Mouse (Mus musculus) layer of hippocampus, adult 11-12 months (tissue): ENCODE measurements around the gene Serpinb9.
"Not testable (repeated sequence)": the region's sequence is repeated elsewhere in the genome, so short reads cannot be mapped to it uniquely, and the experiment has no call there.

Source experiments
- DNase-seq: peaks from one replicate; pipeline ENCODE4 v3.0.0; 2022; ENCODE audit warnings: low spot score

The Serpinb9 gene

DNA sequence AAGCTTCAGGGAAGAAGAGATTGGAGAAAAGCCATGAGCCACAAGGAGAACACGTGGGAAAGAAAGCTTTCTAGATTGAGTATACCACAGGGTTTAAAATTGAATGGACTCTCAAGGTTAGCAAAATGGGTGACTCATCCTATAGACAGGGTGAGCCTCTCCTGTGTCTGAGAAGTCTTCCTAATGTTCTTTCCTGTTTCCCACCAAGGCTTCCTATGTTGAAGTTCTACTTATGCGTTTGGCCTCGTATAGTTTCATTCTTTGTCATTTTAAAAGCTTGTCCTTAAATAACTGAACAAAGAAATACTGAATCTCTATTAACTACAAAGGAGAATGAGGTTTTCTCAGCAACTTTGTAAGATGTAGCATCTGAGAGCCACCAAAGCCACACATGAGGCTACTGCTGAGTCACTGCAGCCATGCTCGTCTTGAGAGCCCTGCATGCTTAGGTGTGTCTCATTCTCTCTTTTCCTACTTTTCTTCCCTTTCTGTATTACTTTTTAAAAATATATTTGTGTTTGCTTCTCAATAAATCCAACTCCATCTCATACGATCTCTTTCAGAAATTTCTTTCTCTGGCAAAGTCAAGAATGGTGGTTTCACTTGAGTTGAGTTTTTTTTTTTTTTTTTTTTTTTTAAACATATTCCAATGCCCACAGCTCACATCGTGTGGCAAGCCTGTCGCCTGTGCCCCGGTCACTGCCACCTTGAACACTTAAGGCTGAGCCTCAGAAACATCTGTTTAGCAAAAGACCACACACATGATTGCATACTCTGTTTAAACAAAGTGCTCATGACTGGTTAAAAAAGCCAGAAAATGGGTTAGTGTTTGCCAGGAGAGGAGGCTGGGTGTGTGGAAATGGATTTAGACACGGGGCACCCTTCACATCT, 718 bp downstream of the Serpinb9 start:
- no peak for DNase-seq

DNA sequence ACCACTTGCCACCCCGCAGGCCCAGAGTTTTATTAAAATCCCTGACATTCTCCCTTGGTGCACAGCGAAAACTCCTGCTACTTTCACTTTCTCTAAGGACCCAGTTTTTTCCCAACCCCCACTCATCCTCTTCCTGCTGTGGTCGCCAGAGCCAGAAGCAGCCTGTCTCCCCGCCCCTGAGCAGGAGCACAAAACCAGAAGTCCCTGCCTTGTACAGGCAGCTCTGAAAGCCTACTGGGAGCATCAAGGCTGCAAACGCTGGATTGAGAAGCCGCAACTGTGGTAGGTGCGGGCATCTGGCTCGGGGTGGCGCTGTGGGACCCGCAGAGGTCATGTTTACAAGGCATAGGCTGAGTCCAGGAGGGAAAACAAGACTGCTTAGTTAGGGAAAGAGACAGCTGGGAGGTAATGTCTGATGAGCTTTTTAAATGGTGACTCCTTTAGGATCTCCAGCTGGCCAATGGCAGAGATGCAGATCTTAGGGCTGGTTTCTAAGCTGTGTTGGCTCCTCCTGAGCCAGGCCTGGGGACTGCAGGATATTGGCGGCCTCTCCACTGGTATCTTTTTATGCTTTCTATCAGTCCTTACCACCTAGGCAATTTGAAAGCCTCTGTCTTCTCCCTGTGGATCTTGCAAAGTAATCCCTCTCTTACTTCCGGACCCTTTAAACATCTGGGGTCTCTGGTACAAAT, 1.5 kb downstream of the Serpinb9 start:
- peak; percentile 85 for DNase-seq

DNA sequence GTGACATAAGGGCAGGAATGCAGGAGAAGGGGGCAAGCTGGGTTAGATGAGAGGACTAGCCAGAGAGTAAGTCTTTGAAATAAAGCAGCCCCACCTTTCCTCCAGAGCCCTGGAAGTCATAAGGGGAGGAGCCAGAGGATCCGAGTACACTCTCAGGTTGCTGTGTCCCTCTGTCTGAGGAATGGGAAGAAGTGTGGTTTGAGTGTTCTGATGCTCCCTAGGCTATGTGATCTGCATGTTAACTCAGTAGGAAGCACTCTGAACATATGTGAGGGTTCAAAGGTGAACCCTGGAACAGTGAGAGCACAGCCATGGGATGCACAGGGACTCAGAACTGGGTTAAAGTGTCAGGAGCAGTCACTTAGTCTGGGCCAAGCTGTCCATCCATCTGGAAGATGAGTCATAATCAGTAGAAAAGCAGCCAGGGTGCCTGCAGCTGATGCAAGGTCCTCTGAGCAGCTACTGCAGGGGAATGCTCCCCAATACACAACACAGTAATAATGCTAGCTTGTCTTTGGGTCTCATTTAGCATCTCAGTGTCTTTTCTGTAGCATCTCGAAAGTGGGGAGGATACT, 2.5 kb downstream of the Serpinb9 start:
- no peak for DNase-seq

DNA sequence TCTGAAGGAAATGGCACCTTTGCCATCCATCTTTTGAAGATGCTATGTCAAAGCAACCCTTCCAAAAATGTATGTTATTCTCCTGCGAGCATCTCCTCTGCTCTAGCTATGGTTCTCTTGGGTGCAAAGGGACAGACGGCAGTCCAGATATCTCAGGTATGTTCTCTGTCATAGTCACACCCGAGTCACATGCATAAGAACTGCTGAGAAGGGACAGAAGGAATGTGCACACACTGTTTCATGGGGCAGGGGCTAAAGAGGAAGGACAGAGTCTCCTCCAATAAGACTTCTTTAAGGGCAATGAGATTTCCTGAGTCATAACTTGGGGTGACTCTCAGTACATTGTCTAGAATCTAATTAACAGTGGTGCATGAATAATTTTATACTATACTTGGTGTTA, 3.5 kb downstream of the Serpinb9 start:
- no peak for DNase-seq

DNA sequence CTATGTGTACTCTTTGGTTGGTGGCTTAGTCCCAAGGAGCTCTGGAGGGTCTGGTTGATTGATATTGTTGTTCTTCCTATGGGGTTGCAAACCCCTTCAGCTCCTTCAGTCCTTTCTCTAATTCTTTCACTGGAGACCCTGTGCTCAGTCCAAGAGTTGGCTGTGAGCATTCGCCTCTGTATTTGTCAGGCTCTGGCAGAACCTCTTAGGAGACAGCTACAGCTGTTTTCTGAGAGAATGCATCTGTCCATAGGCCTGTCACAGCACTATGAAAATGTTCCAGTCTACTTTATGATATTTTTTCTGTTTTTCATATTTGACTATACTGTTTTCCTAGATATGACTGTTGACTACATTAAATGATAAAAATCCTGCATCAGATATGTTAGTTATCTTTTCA, 9.3 kb downstream of the Serpinb9 start:
- no peak for DNase-seq

DNA sequence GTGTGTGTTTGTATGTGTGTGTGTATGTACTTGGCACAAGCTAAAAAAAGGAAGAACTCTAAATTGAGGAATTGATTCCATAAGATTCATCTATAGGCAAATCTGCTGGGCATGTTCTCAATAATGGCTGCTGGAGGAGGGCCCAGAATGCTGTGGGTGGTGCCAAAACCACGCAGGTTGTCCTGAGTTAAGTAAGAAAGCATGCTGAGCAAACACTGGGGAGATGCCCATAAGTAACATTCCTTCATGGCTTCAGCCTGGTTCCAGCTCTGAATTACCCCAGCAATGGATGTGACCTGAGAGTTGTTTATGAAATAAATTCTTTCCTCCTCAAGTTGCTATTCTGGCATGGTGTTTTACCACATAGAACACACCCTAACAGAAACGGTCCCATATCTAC, 10.2 kb downstream of the Serpinb9 start:
- no peak for DNase-seq

DNA sequence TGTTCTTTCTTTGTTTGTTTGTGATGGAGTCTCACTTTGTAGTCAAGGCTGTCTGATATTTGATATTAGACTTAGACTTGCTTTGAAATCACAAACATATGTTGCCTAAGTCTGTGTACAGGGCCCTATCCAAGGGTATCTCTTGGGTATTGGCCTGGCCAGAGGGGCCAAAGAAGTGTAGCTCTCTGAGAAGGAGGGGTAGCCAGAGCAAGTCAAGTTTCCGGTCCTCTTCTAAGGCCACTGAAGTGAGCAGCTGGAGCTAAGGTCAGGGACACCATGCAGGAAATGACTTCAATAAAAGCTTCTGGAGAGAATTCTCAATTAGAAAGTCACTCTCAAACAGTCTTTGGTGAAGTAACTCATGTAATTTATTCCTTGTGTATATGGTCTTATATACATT, 19.3 kb downstream of the Serpinb9 start:
- no peak for DNase-seq

DNA sequence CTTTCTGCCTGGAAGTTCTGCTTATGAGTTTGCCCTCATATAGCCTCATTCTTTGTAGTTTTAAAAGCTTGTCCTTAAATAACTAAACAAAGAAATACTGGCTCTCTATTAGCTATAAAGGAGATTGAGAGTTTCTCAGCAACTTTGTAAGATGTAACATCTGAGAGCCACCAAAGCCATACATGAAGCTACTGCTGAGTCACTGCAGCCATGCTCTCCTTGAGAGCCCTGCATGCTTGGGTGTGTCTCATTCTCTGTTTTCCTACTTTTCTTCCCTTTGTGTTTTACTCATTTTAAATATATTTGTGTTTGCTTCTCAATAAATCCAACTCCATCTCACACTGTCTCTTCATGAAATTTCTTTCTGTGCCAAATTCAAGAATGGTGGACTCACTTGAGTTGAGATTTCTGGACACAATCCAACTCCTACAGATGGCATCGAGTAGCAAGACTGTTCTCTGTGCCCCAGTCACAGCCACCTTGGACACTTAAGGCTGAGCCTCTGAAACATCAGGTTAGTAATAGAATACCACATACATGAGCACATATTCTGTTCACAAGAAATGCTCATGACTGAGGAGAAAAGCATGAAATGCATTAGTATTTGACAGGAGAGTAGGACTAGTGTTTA, 23.5 kb downstream of the Serpinb9 start:
- DNase-seq: no peak

DNA sequence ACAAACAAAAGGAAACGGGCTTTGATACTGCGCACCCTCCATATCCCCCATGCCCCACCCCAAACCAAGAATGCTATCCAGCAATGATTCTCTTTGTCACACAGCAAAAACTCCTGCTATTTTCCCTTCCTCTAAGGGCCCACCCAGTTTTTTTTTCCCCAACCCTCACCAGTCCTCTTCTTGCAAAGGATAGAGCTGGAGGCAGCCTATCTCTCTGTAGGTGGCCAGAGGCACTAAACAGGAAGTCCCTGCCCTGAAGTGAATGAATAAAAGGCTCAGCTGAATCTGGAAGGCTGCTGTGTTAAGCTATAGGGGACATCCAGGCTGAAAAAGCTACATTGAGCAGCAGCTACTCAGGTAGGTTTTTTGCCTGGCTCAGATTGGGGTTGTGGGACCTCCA, 24.2 kb downstream of the Serpinb9 start, which contains the start of gene Serpinb9b:
Serpinb9b (plus strand) TSS at position 173 of the 400 bp plus-strand sequence.
- DNase-seq: no peak

DNA sequence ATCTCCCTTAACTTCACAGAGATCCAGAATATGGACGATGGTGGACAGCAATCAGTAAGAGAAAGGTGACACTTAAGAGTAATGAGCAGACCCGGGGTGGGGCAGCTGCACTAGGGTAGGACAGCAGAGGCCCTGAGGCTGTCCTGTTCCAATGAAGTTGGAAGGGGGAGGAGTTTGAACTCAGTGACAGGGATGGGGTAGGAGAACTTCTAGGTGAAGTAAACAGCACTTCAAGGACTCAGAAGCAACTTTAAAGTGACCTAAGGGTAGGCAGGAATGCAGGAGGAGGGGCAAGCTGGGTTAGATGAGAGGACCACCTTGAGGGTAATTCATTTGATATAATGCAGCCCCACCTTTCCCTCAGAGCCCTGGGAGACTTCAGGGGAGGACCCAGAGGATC, 25.1 kb downstream of the Serpinb9 start:
- no peak for DNase-seq

DNA sequence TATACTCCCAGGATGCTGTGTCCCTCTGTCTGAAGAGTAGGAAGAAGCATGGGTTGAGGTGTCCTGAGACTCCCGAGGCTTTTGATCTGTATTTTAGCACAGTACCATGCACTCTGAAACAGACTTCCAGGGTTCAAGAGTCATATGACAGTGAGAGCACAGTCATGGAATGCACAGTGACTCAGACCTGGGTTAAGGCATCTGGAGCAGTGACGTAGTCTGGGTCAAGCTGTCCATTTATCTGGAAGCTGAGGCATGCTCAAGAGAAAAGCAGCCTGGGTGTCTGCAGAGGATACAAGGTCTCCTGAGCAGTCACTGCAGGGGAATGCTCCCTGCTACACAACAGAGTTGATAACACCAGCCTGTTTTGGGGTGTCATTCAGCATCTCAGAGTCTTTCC, 25.5 kb downstream of the Serpinb9 start:
- no peak for DNase-seq

DNA sequence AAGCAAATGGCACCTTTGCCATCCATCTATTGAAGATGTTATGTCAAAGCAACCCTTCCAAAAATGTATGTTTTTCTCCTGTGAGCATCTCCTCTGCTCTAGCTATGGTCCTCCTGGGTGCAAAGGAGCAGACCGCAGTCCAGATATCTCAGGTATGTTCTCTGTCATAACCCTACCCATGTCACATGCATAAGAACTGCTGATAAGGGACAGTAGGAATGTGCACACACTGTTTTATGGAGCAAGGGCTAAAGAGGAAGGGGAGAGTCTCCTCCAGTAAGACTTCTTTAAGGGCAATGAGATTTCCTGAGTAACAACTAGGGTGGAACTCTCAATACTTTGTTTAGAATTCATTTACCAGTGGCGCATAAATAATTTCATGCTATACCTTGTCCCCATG, 26.4 kb downstream of the Serpinb9 start:
- DNase-seq: not testable (repeated sequence)

DNA sequence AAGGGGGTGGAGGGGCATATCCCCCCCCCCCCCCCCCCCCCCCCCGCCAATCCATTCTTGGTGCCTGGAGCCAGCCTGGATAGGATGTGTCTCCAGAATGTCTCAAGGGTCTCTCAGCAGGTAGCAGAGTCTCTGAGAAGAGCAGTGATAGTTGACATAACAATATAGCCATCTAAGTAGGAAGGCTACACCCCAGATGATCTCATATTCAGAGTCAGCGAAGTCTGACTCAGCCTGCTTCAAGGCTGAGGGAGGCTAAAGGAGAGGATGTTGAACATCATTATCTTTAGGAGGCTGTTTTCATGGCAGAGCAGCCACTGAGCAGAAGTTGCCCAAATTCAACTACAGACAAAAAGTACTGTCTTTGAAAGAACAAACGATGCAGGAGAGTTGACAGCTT, 27.2 kb downstream of the Serpinb9 start:
- DNase-seq: no peak

DNA sequence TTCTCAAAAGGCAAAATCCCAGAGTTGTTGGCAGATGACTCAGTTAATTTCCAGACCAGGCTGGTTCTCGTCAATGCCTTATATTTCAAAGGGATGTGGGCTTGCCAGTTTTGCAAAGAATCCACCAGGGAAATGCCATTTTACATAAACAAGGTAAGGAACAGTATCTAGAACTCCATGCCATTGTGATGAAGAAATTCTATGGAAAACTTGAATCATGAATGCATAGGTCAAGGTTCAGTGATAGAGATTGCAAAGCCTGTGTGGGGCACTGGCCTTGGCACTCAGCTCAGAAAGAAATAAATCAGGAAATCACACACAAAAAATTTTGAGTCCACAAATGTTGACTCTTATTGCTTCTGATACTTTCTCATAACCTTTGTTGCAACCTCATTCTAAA, 32.5 kb downstream of the Serpinb9 start:
- DNase-seq: no peak

DNA sequence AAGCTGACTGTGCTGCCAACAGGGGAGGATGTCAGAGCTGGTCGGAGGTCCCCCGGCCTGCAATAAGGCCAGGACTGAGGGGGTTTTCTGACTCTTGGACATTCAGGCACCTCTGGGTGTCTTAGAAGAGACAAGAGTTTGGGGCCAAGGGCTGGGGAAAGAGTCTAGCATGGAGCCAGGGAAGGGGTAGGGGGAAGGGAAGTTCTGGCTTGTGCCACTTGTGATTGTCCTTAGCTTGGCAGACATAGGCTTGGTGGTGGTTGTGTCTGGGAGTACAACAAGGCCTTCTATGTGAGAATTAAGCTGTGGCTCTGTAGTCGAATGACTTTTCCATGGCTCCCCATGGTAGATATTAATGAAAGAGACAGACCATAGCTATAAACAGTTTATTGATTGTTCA, 40.5 kb downstream of the Serpinb9 start:
- DNase-seq: no peak

DNA sequence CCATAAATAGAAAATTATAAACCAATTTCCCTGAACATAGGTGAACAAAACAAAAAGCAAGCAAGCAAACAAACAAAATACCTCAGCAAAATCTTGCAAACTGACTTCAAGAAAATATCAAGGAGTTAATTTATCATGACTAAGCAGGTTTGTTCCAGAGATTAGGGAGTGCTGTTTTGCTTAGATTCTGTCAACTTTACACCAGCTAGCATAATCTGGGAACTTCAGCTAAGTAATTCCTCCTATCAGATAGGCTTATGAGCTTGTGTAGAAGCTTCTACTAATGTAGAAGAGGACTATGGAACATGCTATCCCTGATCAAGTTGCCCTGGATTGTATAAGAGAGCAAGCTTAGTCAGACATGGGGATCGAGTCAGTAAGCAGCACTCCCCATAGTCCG, 44.2 kb downstream of the Serpinb9 start:
- DNase-seq: no peak

DNA sequence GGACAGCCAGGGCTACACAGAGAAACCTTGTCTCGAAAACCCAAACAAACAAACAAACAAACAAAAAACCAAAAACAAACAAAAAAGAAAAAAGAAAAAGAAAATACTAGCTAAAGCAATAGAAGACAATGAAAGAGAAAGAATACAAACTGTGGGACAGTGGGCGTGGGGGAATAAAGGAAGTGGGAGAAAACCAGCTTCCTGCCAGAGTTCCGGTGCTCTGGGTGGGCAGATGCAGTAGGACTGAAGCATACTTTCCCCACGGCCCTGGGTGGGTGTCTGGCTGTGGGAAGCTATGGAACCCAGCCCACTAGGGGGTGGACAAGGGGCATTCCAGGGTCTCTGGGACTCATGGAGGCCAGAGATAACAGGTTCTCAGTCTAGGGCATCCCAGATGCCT, 45.1 kb downstream of the Serpinb9 start:
- no peak for DNase-seq

DNA sequence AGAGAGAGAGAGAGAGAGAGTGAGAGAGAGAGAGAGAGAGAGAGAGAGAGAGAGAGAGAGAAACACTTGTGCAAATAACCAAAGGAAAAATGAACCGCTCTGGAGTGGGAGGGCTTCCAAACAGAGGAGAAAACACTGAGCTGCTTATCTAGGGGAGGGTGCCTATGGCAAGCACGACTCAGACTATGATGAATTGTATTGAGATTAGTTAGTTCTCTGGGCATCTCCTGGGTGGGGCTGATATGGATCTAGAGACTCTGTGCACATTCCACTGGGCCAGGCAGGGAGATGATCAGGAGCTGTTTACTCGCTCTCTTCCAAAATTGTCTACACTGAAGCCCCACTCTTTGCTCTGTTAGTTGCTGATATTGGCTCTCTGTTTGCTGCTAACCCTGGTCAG, 48.6 kb downstream of the Serpinb9 start:
- no peak for DNase-seq

DNA sequence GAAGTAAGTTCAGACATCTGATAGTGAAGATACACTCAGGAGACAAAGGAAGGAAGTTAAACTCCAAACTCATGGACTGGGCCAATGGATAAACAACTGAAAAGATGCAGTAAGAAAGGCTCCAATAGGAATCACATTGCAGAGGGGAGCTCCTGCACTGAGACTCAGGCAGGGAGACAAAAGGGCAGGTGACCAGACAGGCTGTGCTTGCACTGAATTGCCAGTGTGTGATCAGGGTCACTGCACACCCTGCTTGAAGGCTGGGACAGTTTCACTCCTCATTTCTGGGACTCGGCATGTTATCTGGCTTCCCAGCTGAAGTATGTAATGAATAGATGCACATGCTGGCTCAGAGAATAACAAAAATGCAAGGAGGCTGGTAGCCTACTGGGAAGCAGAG, 60.0 kb downstream of the Serpinb9 start:
- no peak for DNase-seq
